Mouse (Mus musculus): ENCODE results near the gene Tgfbr3.
A peak's percentile ranks its signal among the peaks of the same experiment; 100 is the strongest.

The Tgfbr3 gene

GRCm38 (mm10) chr5:107144263-107144843 lies 145.1 kb downstream of the Tgfbr3 start:
- no peak for DNase-seq

GRCm38 (mm10) chr5:107143406-107143805 lies 146.0 kb downstream of the Tgfbr3 start:
- DNase-seq: no peak

GRCm38 (mm10) chr5:107142791-107143190 lies 146.6 kb downstream of the Tgfbr3 start:
- DNase-seq: no peak

GRCm38 (mm10) chr5:107141375-107141774 lies 148.1 kb downstream of the Tgfbr3 start:
- DNase-seq: no peak

- DNase-seq: no peak
Measured at GRCm38 (mm10) chr5:107139800-107140651, 149.4 kb downstream of the Tgfbr3 start.

GRCm38 (mm10) chr5:107133336-107133735 lies 156.1 kb downstream of the Tgfbr3 start:
- DNase-seq: no peak

- DNase-seq: no peak
Measured at GRCm38 (mm10) chr5:107132231-107132630, 157.2 kb downstream of the Tgfbr3 start.

- DNase-seq: no peak
Measured at GRCm38 (mm10) chr5:107129304-107129703, 160.1 kb downstream of the Tgfbr3 start.

GRCm38 (mm10) chr5:107126561-107126960 lies 162.9 kb downstream of the Tgfbr3 start:
- no peak for DNase-seq

GRCm38 (mm10) chr5:107125131-107125530 lies 164.3 kb downstream of the Tgfbr3 start:
- DNase-seq: no peak

GRCm38 (mm10) chr5:107124531-107124930 lies 164.9 kb downstream of the Tgfbr3 start:
- DNase-seq: no peak

- peak; percentile 54 for DNase-seq
Measured at GRCm38 (mm10) chr5:107122622-107123021, 166.8 kb downstream of the Tgfbr3 start.

- peak; percentile 75 for DNase-seq
Measured at GRCm38 (mm10) chr5:107121086-107121485, 168.3 kb downstream of the Tgfbr3 start.

GRCm38 (mm10) chr5:107120624-107121023 lies 168.8 kb downstream of the Tgfbr3 start:
- DNase-seq: peak; percentile 73

- DNase-seq: no peak
Measured at GRCm38 (mm10) chr5:107119896-107120295, 169.5 kb downstream of the Tgfbr3 start.

GRCm38 (mm10) chr5:107116821-107117220 lies 172.6 kb downstream of the Tgfbr3 start:
- DNase-seq: peak; percentile 42

GRCm38 (mm10) chr5:107112656-107113275 lies 176.7 kb downstream of the Tgfbr3 start:
- DNase-seq: no peak

- DNase-seq: peak; percentile 65
Measured at GRCm38 (mm10) chr5:107111802-107112201, 177.6 kb downstream of the Tgfbr3 start.

GRCm38 (mm10) chr5:107110880-107111520 lies 178.4 kb downstream of the Tgfbr3 start:
- DNase-seq: peak; percentile 9

- DNase-seq: peak; percentile 11
Measured at GRCm38 (mm10) chr5:107110089-107110879, 179.1 kb downstream of the Tgfbr3 start.

- no peak for DNase-seq
Measured at GRCm38 (mm10) chr5:107109416-107109815, 180.0 kb downstream of the Tgfbr3 start.

- peak; percentile 53 for DNase-seq
Measured at GRCm38 (mm10) chr5:107106793-107107192, 182.6 kb downstream of the Tgfbr3 start.

Measured in lung, postnatal 36 days (tissue).